Mouse (Mus musculus): ENCODE results near the gene Higd1c.
"Not testable (repeated sequence)": the region's sequence is repeated elsewhere in the genome, so short reads cannot be mapped to it uniquely, and the experiment has no call there.

Higd1c gene

DNA sequence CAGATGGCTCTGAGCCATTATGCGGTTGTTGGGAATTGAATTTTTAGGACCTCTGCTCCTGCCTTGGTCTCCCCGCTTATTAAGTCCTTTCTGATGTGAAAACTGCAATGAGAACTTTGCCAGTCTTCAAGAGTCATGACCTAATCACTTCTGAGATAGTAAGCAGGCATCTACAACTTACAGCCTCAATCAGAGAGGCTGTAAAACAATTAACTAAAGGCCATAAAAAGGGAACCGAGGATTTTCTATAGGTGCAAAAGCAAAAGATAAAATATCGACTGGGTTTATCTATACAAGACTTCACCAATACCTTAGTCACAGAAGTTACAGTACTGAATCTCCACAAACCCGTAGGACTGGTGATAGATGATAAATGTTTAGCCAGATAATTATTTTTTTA is 8.5 kb upstream of the Higd1c start:
- no peak for DNase-seq (ENCODE audit: low read depth)

DNA sequence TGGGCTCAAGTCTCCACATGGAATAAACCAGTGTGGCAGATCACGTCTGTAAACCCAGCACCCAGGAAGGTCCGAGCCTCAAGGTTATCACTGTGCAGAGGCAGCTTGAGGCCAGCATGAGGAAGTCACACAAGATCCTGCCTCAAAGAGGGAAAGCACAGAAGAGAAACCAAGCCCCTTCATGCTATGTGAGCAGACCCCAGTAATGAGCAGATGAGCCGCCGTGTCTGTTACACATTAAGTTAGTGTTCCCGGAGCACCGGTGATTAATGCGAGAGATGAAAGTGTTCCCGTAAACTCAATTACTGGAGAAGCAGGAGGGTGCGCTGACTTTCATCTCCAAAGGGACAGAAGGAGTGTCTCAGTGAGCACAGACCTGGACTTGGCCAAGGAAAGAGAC is 1.6 kb downstream of the Higd1c start:
- DNase-seq (ENCODE audit: low read depth), result not testable (repeated sequence)

GRCm38 (mm10) chr15:100367119-100367518 is 2.8 kb downstream of the Higd1c start:
- DNase-seq (ENCODE audit: low read depth), result no peak

GRCm38 (mm10) chr15:100375066-100375465 is 10.7 kb downstream of the Higd1c start:
- no peak for DNase-seq (ENCODE audit: low read depth)

DNA sequence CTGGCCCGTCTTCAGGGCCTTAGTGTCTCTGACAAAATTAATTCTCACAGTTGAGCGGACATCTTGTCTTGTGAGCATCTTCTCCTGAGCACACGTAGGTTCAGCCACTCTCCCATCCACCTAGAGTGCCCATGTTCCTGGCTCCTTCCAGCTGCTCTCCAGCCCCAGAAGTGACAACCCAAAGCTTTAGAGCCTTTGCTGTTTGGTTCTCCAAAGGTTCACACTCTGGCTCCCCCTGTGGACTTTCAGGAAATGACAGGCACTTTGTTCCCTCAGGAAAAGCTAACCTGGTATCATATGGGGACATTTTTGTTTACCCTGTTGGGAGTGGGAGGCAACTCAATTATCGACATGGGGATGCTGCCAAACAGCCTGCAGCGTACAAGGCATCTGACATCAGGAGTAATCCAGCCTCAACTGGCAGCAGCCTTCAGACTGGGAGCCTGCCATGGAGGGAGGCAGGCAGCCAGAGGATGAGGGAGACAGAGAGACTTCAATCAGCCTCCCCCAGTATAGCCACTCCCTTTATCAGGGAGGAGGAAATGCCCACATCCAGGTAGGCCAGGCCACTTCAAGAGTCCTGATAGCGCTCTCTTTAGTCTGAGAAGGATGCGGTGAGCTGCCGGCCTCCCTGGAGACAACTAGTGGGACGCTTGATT is 13.6 kb downstream of the Higd1c start:
- not testable (repeated sequence) for DNase-seq (ENCODE audit: low read depth)

- no peak for DNase-seq (ENCODE audit: low read depth)
Measured at GRCm38 (mm10) chr15:100379658-100380057, 15.3 kb downstream of the Higd1c start.

DNA sequence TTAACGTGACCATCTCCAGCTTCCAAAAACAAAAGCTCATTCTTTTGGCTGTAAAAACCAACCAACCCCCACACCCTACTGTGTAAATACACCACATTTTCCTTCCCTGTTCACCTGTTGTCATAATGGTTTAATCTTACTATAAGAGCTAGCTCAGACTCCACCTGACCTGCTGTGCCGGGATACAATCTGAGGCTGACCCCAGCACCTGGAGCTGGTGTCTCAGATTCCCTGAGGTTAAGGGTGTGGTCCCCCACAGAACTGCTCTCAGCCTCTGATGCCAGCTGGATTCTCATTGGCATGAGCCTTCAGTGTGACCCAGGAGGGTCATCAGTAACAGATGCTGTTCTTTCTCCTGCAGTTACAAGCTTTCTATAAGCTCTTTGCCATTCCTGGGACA is 15.8 kb downstream of the Higd1c start:
- no peak for DNase-seq (ENCODE audit: low read depth)

- DNase-seq (ENCODE audit: low read depth), result no peak
Measured at GRCm38 (mm10) chr15:100385705-100386104, 21.4 kb downstream of the Higd1c start.

- DNase-seq (ENCODE audit: low read depth), result no peak
Measured at GRCm38 (mm10) chr15:100387544-100388223, 23.3 kb downstream of the Higd1c start.

- no peak for DNase-seq (ENCODE audit: low read depth)
Measured at GRCm38 (mm10) chr15:100388224-100388835, 24.0 kb downstream of the Higd1c start.

- DNase-seq (ENCODE audit: low read depth), result no peak
Measured at GRCm38 (mm10) chr15:100388886-100389285, 24.5 kb downstream of the Higd1c start.

GRCm38 (mm10) chr15:100391066-100391465 is 26.7 kb downstream of the Higd1c start:
- DNase-seq (ENCODE audit: low read depth), result no peak

GRCm38 (mm10) chr15:100391599-100391998 is 27.3 kb downstream of the Higd1c start:
- no peak for DNase-seq (ENCODE audit: low read depth)

GRCm38 (mm10) chr15:100393016-100393415 is 28.7 kb downstream of the Higd1c start:
- no peak for DNase-seq (ENCODE audit: low read depth)

DNA sequence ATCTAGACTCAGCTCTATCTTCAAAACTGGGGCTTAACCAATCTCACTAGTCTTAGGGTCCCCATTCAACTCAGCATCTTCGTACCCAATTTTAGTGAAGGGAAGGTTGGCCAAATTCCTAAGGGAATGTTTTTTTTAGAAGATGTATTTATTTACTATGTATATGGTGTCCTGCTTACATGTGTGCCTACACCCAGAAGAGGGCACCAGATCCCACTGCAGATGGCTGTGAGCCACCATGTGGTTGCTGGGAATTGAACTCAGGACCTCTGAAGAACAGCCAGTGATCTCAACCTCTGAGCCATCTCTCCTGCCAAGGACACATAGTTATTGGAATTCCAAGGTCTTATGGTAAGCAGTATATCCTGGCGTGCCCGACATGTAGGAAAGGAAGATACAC is 31.2 kb downstream of the Higd1c start:
- DNase-seq (ENCODE audit: low read depth), result no peak

GRCm38 (mm10) chr15:100400592-100401250 is 36.4 kb downstream of the Higd1c start:
- no peak for DNase-seq (ENCODE audit: low read depth)

DNA sequence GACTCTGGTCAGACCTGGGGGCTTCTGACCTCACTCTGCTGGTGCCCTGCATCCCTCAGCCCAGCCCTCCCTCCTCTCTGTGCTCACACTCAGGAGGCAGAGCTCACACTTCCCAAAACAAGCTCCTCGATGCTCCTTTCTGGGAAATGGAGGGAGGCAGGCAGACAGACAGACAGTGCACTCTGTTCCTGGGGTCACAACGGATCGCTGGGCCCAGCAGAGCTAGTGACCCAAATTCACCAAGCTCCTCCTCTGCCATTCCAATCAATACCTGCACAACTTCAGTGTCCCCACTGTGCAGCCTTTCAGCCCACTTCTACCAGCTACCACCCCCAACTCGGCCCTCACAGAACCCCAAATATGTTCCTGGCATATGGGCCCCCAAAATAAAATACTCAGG is 37.5 kb downstream of the Higd1c start:
- DNase-seq (ENCODE audit: low read depth), result no peak

DNA sequence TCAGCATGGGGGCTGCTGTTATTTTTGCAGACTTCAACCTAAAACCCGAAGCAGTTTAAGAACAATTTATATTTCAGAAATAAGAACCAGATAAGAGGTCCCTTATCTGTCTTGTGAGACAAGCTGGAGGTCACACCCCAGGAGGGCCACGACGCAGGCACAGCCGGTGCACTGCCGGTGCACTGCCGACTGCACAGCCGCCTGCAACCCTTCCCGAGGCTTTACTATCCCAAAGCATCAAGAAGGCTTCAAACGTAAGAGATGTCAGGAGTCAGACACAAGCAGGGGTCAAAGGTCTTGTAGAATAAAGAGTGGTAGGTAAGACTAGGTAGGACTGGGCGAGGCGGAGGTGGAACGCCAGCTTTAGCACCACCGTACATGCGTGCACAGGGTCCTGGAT is 38.0 kb downstream of the Higd1c start:
- DNase-seq (ENCODE audit: low read depth), result no peak

DNA sequence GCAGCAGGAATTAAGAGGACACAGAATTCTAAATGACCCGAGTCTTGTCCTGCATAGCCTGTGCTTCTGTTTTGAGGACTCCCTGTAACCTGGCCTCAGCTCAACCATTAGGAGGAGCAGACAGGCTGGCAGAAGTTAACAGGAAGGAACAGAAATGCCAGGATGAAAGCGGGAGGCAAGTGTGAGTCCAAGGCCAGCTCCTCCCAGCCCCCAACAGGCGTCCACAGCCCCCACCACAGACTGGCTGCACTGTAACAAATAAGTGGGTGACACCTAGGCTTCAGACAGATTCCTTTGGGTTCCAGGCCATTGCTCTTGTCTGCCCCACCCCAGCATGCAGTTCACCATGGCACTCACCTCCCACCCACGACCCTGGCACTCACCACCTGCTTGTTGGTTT is 38.5 kb downstream of the Higd1c start:
- no peak for DNase-seq (ENCODE audit: low read depth)

- no peak for DNase-seq (ENCODE audit: low read depth)
Measured at GRCm38 (mm10) chr15:100403318-100404000, 39.1 kb downstream of the Higd1c start.

DNA sequence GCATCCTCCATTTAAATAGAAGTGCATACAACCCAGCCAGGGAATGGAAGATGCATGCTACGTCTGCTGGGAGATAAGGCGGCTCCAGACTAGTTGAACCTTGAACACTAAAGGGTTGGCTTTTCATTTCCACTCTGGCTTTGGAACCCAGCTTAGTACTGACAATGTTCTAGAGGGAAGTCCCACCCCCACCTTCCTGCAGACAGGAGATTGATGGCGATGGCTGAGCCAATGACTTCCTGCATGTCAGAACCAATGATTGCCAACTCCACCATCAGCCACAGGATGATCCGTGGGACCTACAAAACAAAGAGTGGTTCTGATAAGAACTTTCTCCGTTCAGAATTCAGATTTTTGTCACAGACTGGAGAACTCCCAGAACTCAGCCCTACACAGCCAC is 41.7 kb downstream of the Higd1c start:
- no peak for DNase-seq (ENCODE audit: low read depth)

Data from fibroblast of lung, adult 2 months (primary cell).